Mouse (Mus musculus) myocyte (in vitro differentiated cells): ENCODE data around the gene Adgrf5.

Source experiments
- CEBPB ChIP-seq: IDR thresholded peaks from 2 replicates; pipeline ENCODE4 v1.6.1; 2011; ENCODE audit warnings: mild to moderate bottlenecking, moderate library complexity; ENCODE audit not compliant: poor library complexity, insufficient read depth, severe bottlenecking
- E2F4 ChIP-seq: IDR thresholded peaks from one replicate; pipeline ENCODE4 v1.6.1; 2011; ENCODE audit warnings: mild to moderate bottlenecking, control low read depth, moderate library complexity; ENCODE audit not compliant: insufficient read depth
- MAX ChIP-seq: IDR thresholded peaks from one replicate; pipeline ENCODE4 v1.6.1; 2011; ENCODE audit warnings: low read depth, mild to moderate bottlenecking, control low read depth
- MYOD1 ChIP-seq, 3 experiments: IDR thresholded peaks; one replicate each; pipeline ENCODE4 v1.6.1; 2011; ENCODE audit warnings: control low read depth in 2 of 3, low read depth in 2 of 3, mild to moderate bottlenecking in 2 of 3, moderate library complexity in 1 of 3; ENCODE audit not compliant: insufficient read length in 2 of 3, control insufficient read depth in 1 of 3
- MYOG ChIP-seq, 3 experiments: IDR thresholded peaks; one replicate each; pipeline ENCODE4 v1.6.1; 2011; ENCODE audit warnings: control low read depth in 2 of 3, low read depth in 2 of 3, mild to moderate bottlenecking in 2 of 3; ENCODE audit not compliant: insufficient read length in 2 of 3, control insufficient read depth in 1 of 3, insufficient read depth in 1 of 3
- POLR2A ChIP-seq: IDR thresholded peaks from one replicate; pipeline ENCODE4 v1.6.1; 2011; ENCODE audit warnings: low read depth, mild to moderate bottlenecking, control low read depth, moderate library complexity; ENCODE audit not compliant: insufficient read length
- POLR2AphosphoS2 ChIP-seq: IDR thresholded peaks from one replicate; pipeline ENCODE4 v1.6.1; 2011; ENCODE audit warnings: low read depth, control low read depth; ENCODE audit not compliant: insufficient read length
- REST ChIP-seq: IDR thresholded peaks from one replicate; pipeline ENCODE4 v1.6.1; 2011; ENCODE audit warnings: mild to moderate bottlenecking, control low read depth, moderate library complexity; ENCODE audit not compliant: insufficient read depth, insufficient read length
- TCF12 ChIP-seq: IDR thresholded peaks from one replicate; pipeline ENCODE4 v1.6.1; 2011; ENCODE audit warnings: mild to moderate bottlenecking, control low read depth; ENCODE audit not compliant: poor library complexity, insufficient read depth, severe bottlenecking
- TCF3 ChIP-seq: IDR thresholded peaks from one replicate; pipeline ENCODE4 v1.6.1; 2011; ENCODE audit warnings: low read depth, control low read depth; ENCODE audit not compliant: insufficient read length
- USF1 ChIP-seq: IDR thresholded peaks from one replicate; pipeline ENCODE4 v1.6.1; 2011; ENCODE audit warnings: low read depth, mild to moderate bottlenecking, control low read depth, moderate library complexity

DNA sequence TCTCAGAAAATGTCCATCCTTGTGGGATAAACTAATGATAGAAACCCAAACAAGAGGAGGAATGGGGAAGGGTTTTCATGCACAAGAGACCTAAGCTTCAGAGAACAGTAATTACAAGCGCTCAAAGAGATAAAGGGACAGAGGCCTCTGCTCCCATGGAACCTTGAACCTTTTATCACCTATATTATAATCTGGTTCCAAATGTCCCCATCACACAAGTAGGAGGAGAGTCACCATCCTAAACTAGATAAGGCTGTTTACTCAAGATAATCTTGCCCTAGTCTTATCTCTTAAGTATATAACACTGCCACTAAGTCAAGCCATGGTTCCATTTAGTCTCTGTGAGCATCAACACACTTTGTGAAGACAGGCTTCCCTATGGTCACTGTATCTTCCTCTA, 91.0 kb downstream of the Adgrf5 start:
- no peak for TF ChIP-seq POLR2A
- TF ChIP-seq MAX: no peak
- TF ChIP-seq POLR2AphosphoS2: no peak
- no peak for TF ChIP-seq CEBPB
- TF ChIP-seq MYOG (IDR thresholded peaks at IDR 0.05; ENCODE audit: control insufficient read depth in 1 of 3, insufficient read depth in 1 of 3, insufficient read length in 2 of 3, low read depth in 2 of 3): no peak
- no peak for TF ChIP-seq MYOD1 (IDR thresholded peaks at IDR 0.05; ENCODE audit: control insufficient read depth in 1 of 3, insufficient read length in 2 of 3, low read depth in 2 of 3)
- TF ChIP-seq USF1: no peak
- TF ChIP-seq REST: no peak
- no peak for TF ChIP-seq E2F4
- TF ChIP-seq TCF3: no peak
- no peak for TF ChIP-seq TCF12
